Mouse (Mus musculus) olfactory bulb, adult 2 months (tissue): ENCODE measurements around the gene Dnajc6. TPM values are rescaled to one million over a fixed set of nuclear protein-coding genes. Genes with fewer than 3 reads are reported as not detected.

Source experiments
- H3K27ac ChIP-seq: fragments of 200-500 bp; 2 replicates; pipeline ENCODE4 v1.5.1; 2012; ENCODE audit warnings: low read depth, low read length; ENCODE audit not compliant: insufficient read depth
- H3K4me1 ChIP-seq: fragments of 200-500 bp; 2 replicates; pipeline ENCODE4 v1.6.1; 2012; ENCODE audit warnings: low read length; ENCODE audit not compliant: control insufficient read depth, insufficient read depth
- H3K4me3 ChIP-seq: fragments of 200-500 bp; 2 replicates; pipeline ENCODE4 v1.5.1; 2012; ENCODE audit warnings: mild to moderate bottlenecking, low read depth, low read length, moderate library complexity; ENCODE audit not compliant: insufficient read depth
- CTCF ChIP-seq: fragments of 200-500 bp; IDR thresholded peaks from 2 replicates; pipeline ENCODE4 v1.5.1; 2012; ENCODE audit warnings: low read depth, mild to moderate bottlenecking, low read length, moderate library complexity; ENCODE audit not compliant: insufficient read depth
- POLR2A ChIP-seq: fragments of 200-500 bp; IDR thresholded peaks from 2 replicates; pipeline ENCODE4 v1.6.1; 2012; ENCODE audit warnings: mild to moderate bottlenecking, low read depth, low read length, moderate library complexity; ENCODE audit not compliant: insufficient read depth
- WGBS: fragments of 180-500 bp; shearing (Covaris S2); methylation state at CpG from one replicate; pipeline ENCODE4 v1.1.7; 2018; 5-methylcytosine and 5-hydroxymethylcytosine counted together
- polyA plus RNA-seq: library from polyadenylated mRNA; stranded (reverse); fragments of >200 nt; gene quantifications from 2 replicates; pipeline ENCODE4 v1.2.4, GENCODE M21; 2012; ENCODE audit warnings: low replicate concordance; ENCODE audit not compliant: missing spikeins, insufficient read depth, insufficient read length

The Dnajc6 gene
- polyA plus RNA-seq, 1 experiment = not detected

- TF ChIP-seq CTCF = no peak
- TF ChIP-seq POLR2A = no peak
- H3K27ac ChIP-seq = no peak overlapping the region
- H3K4me1 ChIP-seq = no peaks in the 10 kb centered on the region
- no peak overlapping the region for H3K4me3 ChIP-seq
- 52% methylated on average over 4 of the region's 4 CpGs for WGBS
These were observed 179.3 kb downstream of the Dnajc6 start for GRCm38 (mm10) chr4:101675726-101676125.

DNA sequence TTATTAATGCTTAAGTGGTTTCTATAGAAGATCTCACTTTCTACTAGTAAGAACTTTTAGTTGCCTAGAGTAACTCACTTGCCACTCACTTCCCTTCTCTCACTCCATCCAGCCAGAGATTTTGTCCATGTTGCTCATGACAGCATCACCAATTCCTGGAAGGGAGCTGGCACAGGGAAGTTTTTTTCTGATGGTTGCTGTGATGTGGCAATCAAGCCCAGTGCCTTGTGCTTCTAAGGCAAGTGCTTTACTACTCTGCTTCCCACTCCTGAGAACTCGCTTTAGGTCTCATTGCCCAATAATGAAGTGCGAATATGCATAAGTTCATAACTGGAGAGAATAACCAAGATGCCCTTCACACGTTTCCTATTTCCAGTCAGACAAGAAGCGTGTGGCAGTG lies 186.2 kb downstream of the Dnajc6 start:
- Histone ChIP-seq H3K4me1 (no peaks in the 10 kb centered on the region), H3K4me3 (no peak overlapping the region), H3K27ac (no peak overlapping the region)
- WGBS = 93% methylated on average over 4 of the region's 4 CpGs
- TF ChIP-seq POLR2A (no peak), CTCF (no peak)

- no peak for TF ChIP-seq POLR2A
- TF ChIP-seq CTCF = no peak
- Histone ChIP-seq H3K27ac (no peak overlapping the region), H3K4me1 (no peaks in the 10 kb centered on the region), H3K4me3 (no peak overlapping the region)
- WGBS = 87% methylated on average over 3 of the region's 3 CpGs
These were observed 186.6 kb downstream of the Dnajc6 start for GRCm38 (mm10) chr4:101683086-101683485.

DNA sequence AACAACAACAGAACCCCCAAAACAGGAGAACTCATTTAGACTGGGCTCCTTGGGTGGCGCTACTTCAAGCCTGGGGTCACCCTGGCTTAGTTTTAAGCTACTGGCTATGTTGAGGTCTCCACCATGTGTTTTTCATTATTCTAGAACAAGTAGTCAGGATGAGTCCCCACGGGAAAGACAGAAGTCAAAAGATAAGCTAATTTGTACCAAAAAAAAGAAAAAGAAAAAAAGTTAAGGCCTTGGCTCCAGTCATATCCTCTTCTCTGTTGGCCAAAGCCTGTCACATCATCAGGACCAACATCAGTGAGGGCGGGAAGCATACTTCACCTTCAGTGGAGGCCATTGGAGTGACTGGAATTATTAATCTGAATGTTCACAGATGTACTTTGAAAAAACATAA lies 188.4 kb downstream of the Dnajc6 start:
- Histone ChIP-seq H3K4me3 (no peak overlapping the region), H3K27ac (no peak overlapping the region), H3K4me1 (no peaks in the 10 kb centered on the region)
- TF ChIP-seq CTCF (no peak), POLR2A (no peak)
- WGBS = 90% methylated on average over 3 of the region's 3 CpGs

DNA sequence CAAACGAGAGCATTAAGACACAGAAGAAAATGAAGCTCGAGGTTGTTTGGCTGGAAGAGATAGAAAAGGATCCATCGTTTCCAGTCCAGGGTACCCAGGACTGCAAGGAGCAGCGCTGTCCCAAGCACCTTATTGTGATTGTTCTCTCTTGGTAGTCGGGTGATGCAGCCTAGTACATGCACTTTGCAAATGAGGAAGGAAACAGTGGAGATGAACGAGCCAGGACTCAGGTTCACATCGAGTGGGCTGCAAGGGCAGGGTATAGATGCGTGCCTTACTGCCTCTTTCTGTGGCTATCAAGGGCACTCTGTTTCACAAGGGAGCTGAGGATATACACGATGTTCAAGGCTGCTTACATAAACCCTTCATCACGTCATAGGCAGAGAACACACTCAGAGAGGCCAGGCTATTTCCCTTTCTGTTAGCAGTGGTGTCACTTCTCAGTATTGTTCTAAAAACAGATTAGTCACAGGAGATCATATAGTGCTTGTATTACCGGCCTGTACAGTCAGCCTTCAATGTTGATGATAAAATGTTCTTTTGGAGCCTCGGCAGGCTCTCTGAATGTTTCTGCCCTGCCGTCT lies 189.9 kb downstream of the Dnajc6 start:
- WGBS = 84% methylated on average over 13 of the region's 13 CpGs
- no peak for TF ChIP-seq CTCF
- Histone ChIP-seq H3K27ac (no peak overlapping the region), H3K4me3 (no peak overlapping the region), H3K4me1 (no peaks in the 10 kb centered on the region)

DNA sequence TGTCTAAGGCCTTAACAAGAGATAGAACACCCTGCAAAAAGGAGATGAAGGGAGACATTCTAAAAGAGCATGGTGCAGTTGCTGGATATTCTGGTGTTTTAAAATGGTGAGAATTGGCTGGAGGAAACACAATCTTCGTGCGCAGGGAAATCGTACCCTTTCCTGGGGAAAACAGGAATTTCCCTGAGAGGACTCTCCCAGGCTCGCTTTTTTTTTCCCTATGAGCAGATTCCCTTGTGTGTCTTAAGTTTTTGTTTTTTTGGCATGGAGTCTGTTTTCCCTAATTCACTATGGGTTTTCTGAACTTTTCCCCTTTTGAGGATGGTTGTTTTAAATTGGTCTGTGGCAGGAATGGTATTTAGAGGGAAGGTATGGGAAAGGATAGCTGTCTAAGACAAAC lies 192.8 kb downstream of the Dnajc6 start:
- 89% methylated on average over 4 of the region's 4 CpGs for WGBS
- TF ChIP-seq POLR2A (no peak), CTCF (no peak)
- Histone ChIP-seq H3K4me3 (no peak overlapping the region), H3K4me1 (no peaks in the 10 kb centered on the region), H3K27ac (no peak overlapping the region)

DNA sequence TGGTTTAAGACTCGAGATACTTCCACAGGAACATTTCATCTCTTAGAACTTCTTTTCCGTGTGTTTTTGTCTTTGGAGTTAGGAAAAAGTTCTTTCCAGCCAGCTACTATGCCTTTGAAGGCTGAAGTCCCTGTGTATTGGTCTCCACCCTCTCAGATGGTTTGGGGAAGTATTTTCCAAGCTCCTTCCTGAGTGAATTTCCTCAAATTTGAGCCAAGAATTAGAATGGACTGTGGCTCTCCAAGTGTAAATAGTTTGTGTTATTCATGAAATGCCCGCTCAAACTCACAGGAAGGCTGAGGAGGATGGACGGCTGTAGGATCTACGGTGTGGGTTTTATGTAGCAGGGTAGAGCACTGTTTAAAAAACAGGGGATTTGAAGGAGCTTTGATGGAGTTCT lies 193.2 kb downstream of the Dnajc6 start:
- 62% methylated on average over 5 of the region's 5 CpGs for WGBS
- H3K4me3 ChIP-seq = no peak overlapping the region
- TF ChIP-seq CTCF (no peak), POLR2A (no peak)
- H3K27ac ChIP-seq = no peak overlapping the region
- H3K4me1 ChIP-seq = no peaks in the 10 kb centered on the region

Other genes with a start within 250 kb of the Dnajc6 start
- 544 and 548 TPM in 2 replicates for gene Jak1, start 231.4 kb upstream of the Dnajc6 start, polyA plus RNA-seq
- not detected in 2 replicates for gene Ak4, start 77.4 kb upstream of the Dnajc6 start, polyA plus RNA-seq
- not detected in 2 replicates for gene Leprot, start 151.1 kb downstream of the Dnajc6 start, polyA plus RNA-seq
- gene Lepr, start 220.8 kb downstream of the Dnajc6 start, polyA plus RNA-seq = not detected in 2 replicates